Mouse (Mus musculus): ENCODE data around the gene Catsper4. TPM values are rescaled to one million over a fixed set of nuclear protein-coding genes. Genes with fewer than 3 reads are reported as not detected.

The Catsper4 gene
- polyA plus RNA-seq, 1 experiment: not detected

DNA sequence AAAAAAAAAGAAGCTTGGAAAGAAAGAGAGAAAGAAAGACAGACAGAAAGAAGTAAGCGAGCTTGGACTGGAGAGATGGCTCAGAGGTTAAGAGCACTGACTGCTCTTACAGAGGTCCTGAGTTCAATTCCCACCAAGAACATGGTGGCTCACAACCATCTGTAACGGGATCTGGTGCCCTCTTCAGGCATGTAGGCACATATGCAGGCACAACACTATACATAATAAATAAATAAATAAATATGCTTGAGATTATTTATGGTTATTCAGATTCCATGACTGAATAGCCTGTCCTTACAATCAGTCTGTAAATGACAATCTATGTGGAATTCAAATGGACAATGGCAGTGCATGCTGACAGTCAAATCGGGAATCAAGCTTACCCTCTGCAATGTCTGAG lies 60.3 kb downstream of the Catsper4 start:
- Histone ChIP-seq H3K4me3 (ENCODE audit: insufficient read depth, low read depth, low read length) (no peak overlapping the region), H3K27ac (replicated peaks; ENCODE audit: low read depth, low read length) (no peak overlapping the region), H3K4me1 (ENCODE audit: control insufficient read depth, insufficient read depth, insufficient read length, low read length) (no peaks in the 10 kb centered on the region)

DNA sequence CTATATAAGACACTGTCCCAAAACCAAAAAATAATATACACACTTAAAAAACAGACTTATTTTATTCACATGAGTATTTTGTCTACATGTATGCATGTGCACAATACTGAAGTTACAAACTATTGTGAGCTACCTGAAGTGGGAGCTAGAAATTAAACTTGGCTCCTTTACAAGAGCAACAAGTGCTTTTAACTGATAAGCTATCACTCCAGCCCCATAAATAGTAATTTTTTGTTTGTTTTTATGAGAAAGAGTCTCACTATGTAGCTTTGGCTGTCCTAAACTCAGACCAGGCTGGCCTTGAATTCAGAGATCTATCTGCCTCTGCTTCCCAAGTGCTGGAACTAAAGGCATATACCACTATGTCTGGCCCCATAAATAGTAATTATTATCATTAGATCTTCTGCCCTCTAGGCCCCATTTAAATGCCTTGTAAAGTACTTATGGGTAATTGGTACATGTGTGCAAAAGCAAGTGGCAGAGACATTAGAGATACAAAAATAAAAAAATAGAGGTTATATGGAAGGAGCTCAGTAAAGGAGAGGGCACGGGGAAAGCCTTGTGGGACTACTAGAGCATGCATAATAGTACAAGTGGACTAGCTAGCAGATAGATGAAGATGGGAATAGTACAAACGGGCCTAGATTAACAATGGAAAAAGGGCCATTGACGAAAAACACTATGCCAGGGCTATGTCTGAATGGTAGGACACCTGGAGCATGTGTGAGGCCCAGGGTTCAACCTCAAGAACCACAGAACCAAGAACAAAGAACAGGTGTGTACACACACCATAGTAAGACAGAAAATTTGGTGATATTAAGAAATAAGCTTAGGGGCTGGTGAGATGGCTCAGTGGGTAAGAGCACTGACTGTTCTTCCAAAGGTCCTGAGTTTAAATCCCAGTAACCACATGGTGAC lies 61.4 kb downstream of the Catsper4 start:
- Histone ChIP-seq H3K27ac (replicated peaks; ENCODE audit: low read depth, low read length) (no peak overlapping the region), H3K4me1 (ENCODE audit: control insufficient read depth, insufficient read depth, insufficient read length, low read length) (no peaks in the 10 kb centered on the region), H3K4me3 (ENCODE audit: insufficient read depth, low read depth, low read length) (no peak overlapping the region)

DNA sequence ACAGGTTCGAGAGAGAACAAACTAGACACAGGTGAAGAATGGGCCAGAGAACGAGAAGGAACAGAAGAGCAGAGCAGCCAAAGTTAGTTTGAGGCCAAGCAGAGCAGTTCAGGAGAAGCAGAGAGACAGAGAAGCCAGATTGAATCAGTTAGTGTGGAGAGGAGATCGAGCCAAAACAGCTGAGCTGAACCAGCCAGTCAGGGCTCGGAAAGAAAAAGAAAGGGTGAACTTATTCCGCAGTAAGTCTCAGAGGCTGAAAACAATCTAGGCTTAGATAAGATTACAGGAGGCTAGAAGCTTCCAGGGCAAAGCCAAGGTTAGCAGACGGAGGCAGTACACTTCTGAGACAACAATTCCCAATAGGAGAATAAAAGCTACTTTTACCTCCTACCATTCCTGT lies 62.2 kb downstream of the Catsper4 start:
- no peak overlapping the region for H3K4me3 ChIP-seq (ENCODE audit: insufficient read depth, low read depth, low read length)
- no peaks in the 10 kb centered on the region for H3K4me1 ChIP-seq (ENCODE audit: control insufficient read depth, insufficient read depth, insufficient read length, low read length)
- no peak overlapping the region for H3K27ac ChIP-seq (replicated peaks; ENCODE audit: low read depth, low read length)

DNA sequence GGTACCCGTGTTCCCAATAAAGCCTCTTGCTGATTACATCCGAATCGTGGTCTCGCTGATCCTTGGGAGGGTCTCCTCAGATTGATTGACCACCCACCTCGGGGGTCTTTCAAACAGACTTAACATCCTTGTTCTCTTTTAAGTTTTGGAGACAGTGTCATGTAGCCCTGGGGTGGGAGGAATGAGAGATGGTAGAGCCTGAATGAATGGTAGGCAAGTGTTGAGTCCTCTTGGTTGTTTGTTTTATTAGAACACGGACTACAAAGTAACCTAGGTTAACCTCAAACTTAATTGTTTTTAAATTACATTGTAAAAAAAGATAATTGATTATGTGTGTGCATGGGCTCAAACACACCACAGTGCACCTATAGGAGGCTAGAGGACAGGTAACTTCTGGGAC lies 62.6 kb downstream of the Catsper4 start:
- Histone ChIP-seq H3K4me3 (ENCODE audit: insufficient read depth, low read depth, low read length) (no peak overlapping the region), H3K27ac (replicated peaks; ENCODE audit: low read depth, low read length) (no peak overlapping the region), H3K4me1 (ENCODE audit: control insufficient read depth, insufficient read depth, insufficient read length, low read length) (no peaks in the 10 kb centered on the region)

Other genes with a start within 250 kb of the Catsper4 start
- 17.2 and 19.6 TPM in 2 replicates for gene Dhdds, start 226.5 kb downstream of the Catsper4 start, polyA plus RNA-seq (2012; ENCODE audit: insufficient read depth, insufficient read length, missing spikeins)
- gene Lin28a, start 208.5 kb downstream of the Catsper4 start, polyA plus RNA-seq (2012; ENCODE audit: insufficient read depth, insufficient read length, missing spikeins): not detected in 2 replicates
- not detected in 2 replicates for gene Zfp683, start 173.5 kb downstream of the Catsper4 start, polyA plus RNA-seq (2012; ENCODE audit: insufficient read depth, insufficient read length, missing spikeins)
- not detected in 2 replicates for gene Crybg2, start 166.6 kb downstream of the Catsper4 start, polyA plus RNA-seq (2012; ENCODE audit: insufficient read depth, insufficient read length, missing spikeins)
- gene Cd52, start 132.3 kb downstream of the Catsper4 start, polyA plus RNA-seq (2012; ENCODE audit: insufficient read depth, insufficient read length, missing spikeins): 14.0 and 16.8 TPM in 2 replicates
- gene Ubxn11, start 124.8 kb downstream of the Catsper4 start, polyA plus RNA-seq (2012; ENCODE audit: insufficient read depth, insufficient read length, missing spikeins): 2.1 TPM in 1 of 2 replicates, not detected in the other
- 39.0 and 44.7 TPM in 2 replicates for gene Sh3bgrl3, start 98.6 kb downstream of the Catsper4 start, polyA plus RNA-seq (2012; ENCODE audit: insufficient read depth, insufficient read length, missing spikeins)
- gene Cep85, start 40.3 kb downstream of the Catsper4 start, polyA plus RNA-seq (2012; ENCODE audit: insufficient read depth, insufficient read length, missing spikeins): 4.9 and 10.0 TPM in 2 replicates
- gene Gm7534, start 24.4 kb downstream of the Catsper4 start, polyA plus RNA-seq (2012; ENCODE audit: insufficient read depth, insufficient read length, missing spikeins): not detected in 2 replicates
- gene Cnksr1, start 11.0 kb upstream of the Catsper4 start, polyA plus RNA-seq (2012; ENCODE audit: insufficient read depth, insufficient read length, missing spikeins): 0.63 TPM in 1 of 2 replicates, not detected in the other
- not detected in 2 replicates for gene E130218I03Rik, start 16.3 kb upstream of the Catsper4 start, polyA plus RNA-seq (2012; ENCODE audit: insufficient read depth, insufficient read length, missing spikeins)
- gene Zfp593, start 18.2 kb upstream of the Catsper4 start, polyA plus RNA-seq (2012; ENCODE audit: insufficient read depth, insufficient read length, missing spikeins): 2.8 and 3.1 TPM in 2 replicates
- gene Gm30191, start 19.6 kb upstream of the Catsper4 start, polyA plus RNA-seq (2012; ENCODE audit: insufficient read depth, insufficient read length, missing spikeins): not detected in 2 replicates
- gene Grrp1, start 26.7 kb upstream of the Catsper4 start, polyA plus RNA-seq (2012; ENCODE audit: insufficient read depth, insufficient read length, missing spikeins): 2.5 and 2.8 TPM in 2 replicates
- 5.0 and 7.8 TPM in 2 replicates for gene Pdik1l, start 60.5 kb upstream of the Catsper4 start, polyA plus RNA-seq (2012; ENCODE audit: insufficient read depth, insufficient read length, missing spikeins)
- 1.2 and 2.4 TPM in 2 replicates for gene Trim63, start 87.7 kb upstream of the Catsper4 start, polyA plus RNA-seq (2012; ENCODE audit: insufficient read depth, insufficient read length, missing spikeins)
- gene Slc30a2, start 115.8 kb upstream of the Catsper4 start, polyA plus RNA-seq (2012; ENCODE audit: insufficient read depth, insufficient read length, missing spikeins): not detected in 2 replicates
- 0.52 and 1.0 TPM in 2 replicates for gene Extl1, start 156.5 kb upstream of the Catsper4 start, polyA plus RNA-seq (2012; ENCODE audit: insufficient read depth, insufficient read length, missing spikeins)
- 12.3 and 17.4 TPM in 2 replicates for gene Pafah2, start 168.9 kb upstream of the Catsper4 start, polyA plus RNA-seq (2012; ENCODE audit: insufficient read depth, insufficient read length, missing spikeins)
- gene Stmn1, start 240.9 kb upstream of the Catsper4 start, polyA plus RNA-seq (2012; ENCODE audit: insufficient read depth, insufficient read length, missing spikeins): 3.3 and 8.3 TPM in 2 replicates